Mouse (Mus musculus) liver, embryonic 14.5 days (tissue): ENCODE measurements around the gene Tmem132b. TPM values are rescaled to one million over a fixed set of nuclear protein-coding genes. Genes with fewer than 3 reads are reported as not detected.

Experiments used
- ATAC-seq: fragments of 200-750 bp; cut with Nextera tagmentation; 2 replicates; pipeline ENCODE4 v1.8.0; 2017; ENCODE audit warnings: moderate number of reproducible peaks, mild to moderate bottlenecking, moderate library complexity; ENCODE audit not compliant: insufficient read depth
- DNase-seq, 3 experiments: peaks; one replicate each; pipeline ENCODE4 v3.0.0-alpha.2; 2012 to 2013; ENCODE audit warnings: low read depth in 3 of 3, low spot score in 3 of 3
- H3K27ac ChIP-seq: fragments of 300-500 bp; sonication (generic); 2 replicates; pipeline ENCODE4 v1.5.1; 2014; ENCODE audit warnings: moderate library complexity, mild to moderate bottlenecking, control low read depth, inconsistent platforms
- H3K27me3 ChIP-seq: fragments of 300-500 bp; sonication (generic); 2 replicates; pipeline ENCODE4 v1.6.1; 2014; ENCODE audit warnings: mild to moderate bottlenecking, low read length, moderate library complexity; ENCODE audit not compliant: control insufficient read depth, insufficient read depth
- H3K36me3 ChIP-seq: fragments of 300-500 bp; sonication (generic); replicated peaks from 2 replicates; pipeline ENCODE4 v1.6.1; 2014; ENCODE audit warnings: low read depth; ENCODE audit not compliant: control insufficient read depth, insufficient read depth
- H3K4me1 ChIP-seq, 2 experiments: fragments of 200-500 bp in 1 of 2; fragments of 300-500 bp in 1 of 2; sonication (generic) in 1 of 2; replicated peaks; 2 replicates each; pipeline ENCODE4 v1.6.1; 2012 to 2014; ENCODE audit warnings: antibody characterized with exemption in 1 of 2, inconsistent platforms in 1 of 2, low read length in 1 of 2; ENCODE audit not compliant: control insufficient read depth in 2 of 2, insufficient read depth in 2 of 2
- H3K4me2 ChIP-seq: fragments of 300-500 bp; sonication (generic); 2 replicates; pipeline ENCODE4 v1.6.1; 2014; ENCODE audit warnings: low read depth, mild to moderate bottlenecking, control low read depth, moderate library complexity
- H3K4me3 ChIP-seq, 2 experiments: fragments of 200-500 bp in 1 of 2; fragments of 300-500 bp in 1 of 2; sonication (generic) in 1 of 2; 2 replicates each; pipeline ENCODE4 v1.5.1; 2012 to 2014; ENCODE audit warnings: low read depth in 2 of 2, low read length in 2 of 2, mild to moderate bottlenecking in 2 of 2, control low read depth in 1 of 2, inconsistent platforms in 1 of 2, moderate library complexity in 1 of 2; ENCODE audit not compliant: insufficient read depth in 1 of 2
- H3K9ac ChIP-seq: fragments of 300-500 bp; sonication (generic); replicated peaks from 2 replicates; pipeline ENCODE4 v1.6.1; 2014; ENCODE audit warnings: mild to moderate bottlenecking, control low read depth, moderate library complexity
- H3K9me3 ChIP-seq: fragments of 300-500 bp; sonication (generic); 2 replicates; pipeline ENCODE4 v1.6.1; 2016; ENCODE audit warnings: low read length, mixed read lengths; ENCODE audit not compliant: control insufficient read depth
- CTCF ChIP-seq: IDR thresholded peaks from 2 replicates; pipeline ENCODE4 v1.5.1; 2016; ENCODE audit warnings: antibody characterized with exemption, low read depth, control low read depth
- EP300 ChIP-seq: IDR thresholded peaks from 2 replicates; pipeline ENCODE4 v1.6.1; 2016; ENCODE audit warnings: antibody characterized with exemption, low read depth
- WGBS: fragments of 180-500 bp; shearing (Covaris S2); extraction: QIAGEN DNeasy Blood & Tissue Kit; methylation state at CpG from one replicate; pipeline ENCODE4 v1.1.7; 2014; ENCODE audit not compliant: insufficient replicate concordance; 5-methylcytosine and 5-hydroxymethylcytosine counted together
- polyA plus RNA-seq, 2 experiments: library from polyadenylated mRNA; depleted of rRNA in 1 of 2; stranded (reverse) in 1 of 2; unstranded in 1 of 2; fragments of >200 nt; fragmentation: Nextera tagmentation in 1 of 2; extraction: Ambion mirVana in 1 of 2; gene quantifications; 2 replicates each; pipeline versions ENCODE4 v1.2.1 to v1.2.3; 2012 to 2014

Gene Tmem132b
- polyA plus RNA-seq, 2 experiments: not detected

- 53% methylated on average over 7 of the region's 7 CpGs for WGBS
- Histone ChIP-seq H3K36me3 (no peaks in the 10 kb centered on the region), H3K4me2 (no peak overlapping the region), H3K27me3 (no peaks in the 10 kb centered on the region), H3K4me3 (no peak overlapping the region), H3K9ac (no peak overlapping the region), H3K27ac (no peak overlapping the region), H3K4me1 (no peaks in the 10 kb centered on the region), H3K9me3 (no peaks in the 10 kb centered on the region; the same call in none of the 2 replicates)
- DNase-seq (no peak), ATAC-seq (no peak)
- TF ChIP-seq EP300 (no peak), CTCF (no peak)
Observed at GRCm38 (mm10) chr5:125745727-125746126, 214.2 kb downstream of the Tmem132b start.

GRCm38 (mm10) chr5:125751481-125751880 lies 219.9 kb downstream of the Tmem132b start:
- ATAC-seq: no peak
- Histone ChIP-seq H3K4me3 (no peak overlapping the region), H3K36me3 (no peaks in the 10 kb centered on the region), H3K9me3 (no peaks in the 10 kb centered on the region; the same call in 1 of the 2 replicates), H3K4me2 (no peak overlapping the region), H3K4me1 (no peaks in the 10 kb centered on the region), H3K27ac (no peak overlapping the region), H3K9ac (no peak overlapping the region), H3K27me3 (no peaks in the 10 kb centered on the region)
- DNase-seq: no peak
- WGBS: 63% methylated on average over 5 of the region's 5 CpGs
- TF ChIP-seq EP300 (no peak), CTCF (no peak)

- no peaks in the 10 kb centered on the region for H3K4me1 ChIP-seq
- 59% methylated on average over 5 of the region's 5 CpGs for WGBS
- H3K4me3 ChIP-seq: no peak overlapping the region
- ATAC-seq (no peak), DNase-seq (no peak)
- H3K4me2 ChIP-seq: no peak overlapping the region
- no peaks in the 10 kb centered on the region; the same call in 1 of the 2 replicates for H3K9me3 ChIP-seq
- no peaks in the 10 kb centered on the region for H3K36me3 ChIP-seq
- no peak overlapping the region for H3K27ac ChIP-seq
- no peaks in the 10 kb centered on the region for H3K27me3 ChIP-seq
- H3K9ac ChIP-seq: no peak overlapping the region
- TF ChIP-seq CTCF (no peak), EP300 (no peak)
Observed at GRCm38 (mm10) chr5:125752546-125752945, 221.0 kb downstream of the Tmem132b start.

- no peaks in the 10 kb centered on the region for H3K27me3 ChIP-seq
- no peaks in the 10 kb centered on the region; the same call in 1 of the 2 replicates for H3K9me3 ChIP-seq
- H3K27ac ChIP-seq: no peak overlapping the region
- WGBS: 65% methylated on average over 7 of the region's 7 CpGs
- H3K9ac ChIP-seq: no peak overlapping the region
- H3K36me3 ChIP-seq: no peaks in the 10 kb centered on the region
- DNase-seq (no peak), ATAC-seq (no peak)
- H3K4me1 ChIP-seq: no peaks in the 10 kb centered on the region
- H3K4me3 ChIP-seq: no peak overlapping the region
- TF ChIP-seq CTCF (no peak), EP300 (no peak)
- no peak overlapping the region for H3K4me2 ChIP-seq
Observed at GRCm38 (mm10) chr5:125756987-125757530, 225.5 kb downstream of the Tmem132b start.

GRCm38 (mm10) chr5:125758506-125758905 lies 226.9 kb downstream of the Tmem132b start:
- 35% methylated on average over 1 of the region's 1 CpGs for WGBS
- H3K9ac ChIP-seq: no peak overlapping the region
- no peaks in the 10 kb centered on the region for H3K27me3 ChIP-seq
- H3K4me3 ChIP-seq: no peak overlapping the region
- ATAC-seq (no peak), DNase-seq (no peak)
- H3K9me3 ChIP-seq: no peaks in the 10 kb centered on the region; the same call in 1 of the 2 replicates
- H3K4me2 ChIP-seq: no peak overlapping the region
- TF ChIP-seq CTCF (no peak), EP300 (no peak)
- no peaks in the 10 kb centered on the region for H3K4me1 ChIP-seq
- H3K27ac ChIP-seq: no peak overlapping the region
- no peaks in the 10 kb centered on the region for H3K36me3 ChIP-seq
